Mouse (Mus musculus) layer of hippocampus, postnatal 36 days (tissue): ENCODE results near the gene Olfr1157. TPM values are rescaled to one million over a fixed set of nuclear protein-coding genes. Genes with fewer than 3 reads are reported as not detected.

Source experiments
- DNase-seq, 2 experiments: peaks; one replicate each; pipeline ENCODE4 v3.0.0; 2022
- total RNA-seq, 2 experiments: library from RNA; stranded (reverse); gene quantifications; 2 replicates each; pipeline ENCODE4 v1.2.3; 2021

Gene Olfr1157
- total RNA-seq = not detected

DNA sequence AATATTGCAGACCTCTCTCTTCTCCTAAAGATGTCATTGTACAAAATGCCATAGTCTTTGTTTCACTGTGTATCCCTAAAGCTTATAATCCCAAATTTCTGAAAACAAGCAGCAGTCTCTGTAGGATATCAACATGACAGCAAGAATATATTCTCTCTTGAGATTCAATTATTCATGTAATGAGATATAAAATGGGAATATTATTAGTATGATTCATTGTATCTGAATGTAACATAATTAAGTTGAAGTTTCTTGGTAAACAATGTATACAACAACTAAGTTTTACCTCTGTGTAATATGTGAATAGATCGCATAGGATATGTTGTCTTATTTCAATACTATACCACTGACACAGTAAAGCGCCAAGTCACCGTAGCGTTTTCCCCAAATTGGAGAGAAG, at the start of gene Olfr1157:
Olfr1157 (minus strand) TSS at position 101 of the 400 bp plus-strand sequence.
- DNase-seq = no peak

DNA sequence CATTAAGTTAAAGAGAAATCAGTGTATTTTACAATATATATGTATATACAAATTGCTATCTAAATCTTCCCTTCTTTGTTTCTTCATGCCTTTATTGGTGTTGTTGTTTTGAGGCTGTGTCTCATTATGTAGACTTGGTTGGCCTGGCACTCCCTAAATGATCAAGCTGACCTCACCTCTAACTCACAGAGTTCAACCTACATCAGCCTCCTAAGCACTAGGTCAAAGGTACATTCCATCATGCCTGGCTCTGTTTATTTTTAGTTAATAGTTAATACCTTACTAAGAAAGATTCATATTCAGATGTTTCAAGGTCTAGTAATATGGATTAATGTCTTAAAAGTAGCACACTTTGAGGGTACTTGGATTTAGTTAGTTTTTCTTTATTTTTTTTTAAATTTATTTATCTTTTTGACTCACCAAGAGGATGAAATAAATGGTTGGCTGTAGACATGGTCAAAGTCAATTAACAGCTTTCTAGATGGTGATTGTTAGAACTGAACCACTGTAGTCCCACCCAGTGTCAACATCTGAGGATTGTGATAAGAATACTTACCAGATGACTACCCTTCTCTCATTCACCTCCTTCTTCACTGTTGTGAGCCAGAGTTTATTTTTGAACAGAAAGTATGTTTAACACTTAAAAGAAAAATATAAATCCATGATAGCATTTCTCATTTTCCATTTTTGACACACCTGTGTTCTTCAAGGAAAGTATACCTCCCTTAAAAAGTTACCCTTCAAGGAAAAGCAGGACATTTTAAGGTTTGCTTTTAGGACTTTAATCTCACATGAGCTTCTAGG, 39.6 kb upstream of the Olfr1157 start, which contains the start of gene Olfr1160:
Olfr1160 (minus strand) TSS at position 754 of the 804 bp plus-strand sequence.
- no peak for DNase-seq

DNA sequence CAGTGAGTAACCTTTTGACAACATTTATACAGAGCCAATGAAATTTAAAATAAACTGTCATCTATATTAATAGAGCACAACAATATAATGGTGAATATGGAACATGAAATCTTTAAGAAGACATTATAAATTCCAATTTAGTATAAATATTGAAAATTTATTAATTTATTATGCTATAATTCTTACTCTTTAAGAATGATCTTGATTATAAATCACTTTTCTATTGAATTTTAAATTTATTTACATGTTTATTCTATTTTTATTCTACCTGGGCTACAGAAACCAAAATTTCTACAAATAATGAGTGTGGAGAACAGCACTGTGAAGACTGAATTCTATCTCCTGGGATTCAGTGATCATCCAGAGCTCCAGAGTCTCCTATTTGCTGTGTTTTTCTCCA, 21.7 kb upstream of the Olfr1157 start, which contains the start of gene Olfr1158:
Olfr1158 (plus strand) TSS at position 301 of the 400 bp plus-strand sequence.
- DNase-seq = no peak

DNA sequence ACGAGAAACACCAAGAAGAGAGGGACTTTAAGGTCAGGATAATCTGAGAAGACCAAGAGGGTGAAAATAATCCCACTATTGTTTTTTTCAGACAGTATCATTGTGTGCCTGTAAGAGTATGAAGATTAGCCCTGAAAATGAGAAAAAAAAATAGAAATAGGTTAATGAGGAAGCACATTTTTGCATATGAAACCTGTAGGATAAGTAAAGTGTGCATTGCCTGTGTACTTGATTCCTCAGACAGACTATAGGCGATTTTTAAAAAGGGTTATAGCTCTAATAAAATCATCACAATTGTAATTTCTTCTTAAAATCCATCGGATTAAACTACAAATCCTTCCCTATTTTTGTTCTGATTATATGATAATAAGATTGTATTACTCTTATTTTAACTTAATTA, 6.5 kb upstream of the Olfr1157 start, which contains the start of gene Olfr74:
Olfr74 (minus strand) TSS at position 101 of the 400 bp plus-strand sequence.
- DNase-seq = no peak

DNA sequence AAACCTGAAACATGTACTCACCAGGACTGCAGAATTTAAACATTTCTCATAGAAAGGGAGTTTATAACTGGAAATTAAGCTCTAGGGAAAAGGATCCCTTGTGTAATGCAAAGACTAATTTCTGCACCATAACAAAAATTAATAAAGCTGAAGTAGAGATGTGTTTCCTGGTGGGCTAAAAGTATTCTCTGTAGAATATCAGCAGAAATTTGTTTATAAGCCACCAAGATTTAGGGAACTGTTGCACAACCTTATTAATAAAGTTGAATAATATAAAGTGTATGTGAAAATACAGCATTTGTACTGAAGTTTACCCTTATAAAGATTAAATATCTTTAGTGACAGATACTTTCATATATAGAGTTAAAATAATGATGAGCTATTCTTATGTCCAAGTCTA, 15.1 kb downstream of the Olfr1157 start, which contains the start of gene Olfr1156:
Olfr1156 (minus strand) TSS at position 101 of the 400 bp plus-strand sequence.
- DNase-seq = no peak

DNA sequence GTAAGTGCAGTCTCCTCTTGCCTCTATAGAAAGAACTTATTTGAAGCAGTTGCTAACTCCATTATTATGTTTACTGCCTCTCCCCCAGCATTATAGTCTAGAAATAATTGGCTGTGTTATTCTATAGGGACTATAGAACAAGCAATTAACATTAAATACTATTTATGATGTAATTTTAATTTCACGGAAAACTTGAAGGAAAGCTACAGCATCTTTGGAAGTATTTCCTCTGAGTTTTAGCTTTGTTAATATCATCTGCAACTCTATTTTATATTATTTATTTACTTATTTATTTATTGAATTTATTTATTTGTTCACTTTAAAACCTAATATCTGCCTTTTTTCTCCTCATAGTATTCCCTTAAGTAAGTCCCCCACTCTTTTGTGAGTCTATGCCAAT, 23.1 kb downstream of the Olfr1157 start, which contains the start of gene Olfr1155:
Olfr1155 (minus strand) TSS at position 101 of the 400 bp plus-strand sequence.
- DNase-seq = no peak

Other genes starting within 250 kb of the Olfr1157 start
- not detected for gene Olfr1138, start 228.3 kb downstream of the Olfr1157 start, total RNA-seq
- gene Olfr1140, start 224.5 kb downstream of the Olfr1157 start, total RNA-seq = not detected
- not detected for gene Olfr1141, start 214.3 kb downstream of the Olfr1157 start, total RNA-seq
- gene Olfr152, start 188.8 kb downstream of the Olfr1157 start, total RNA-seq = not detected
- gene Olfr1143, start 167.7 kb downstream of the Olfr1157 start, total RNA-seq = not detected
- not detected for gene Olfr1145, start 158.5 kb downstream of the Olfr1157 start, total RNA-seq
- gene Olfr1148, start 137.8 kb downstream of the Olfr1157 start, total RNA-seq = not detected
- gene Olfr1150-ps1, start 124.3 kb downstream of the Olfr1157 start, total RNA-seq = not detected
- gene Olfr1151, start 112.4 kb downstream of the Olfr1157 start, total RNA-seq = not detected
- not detected for gene Olfr1152, start 101.8 kb downstream of the Olfr1157 start, total RNA-seq
- not detected for gene Olfr1153, start 73.3 kb downstream of the Olfr1157 start, total RNA-seq
- gene Olfr1154, start 63.1 kb downstream of the Olfr1157 start, total RNA-seq = not detected
- gene Olfr1155, start 23.2 kb downstream of the Olfr1157 start, total RNA-seq = not detected
- under 1 TPM in 1 of 2 experiments, not detected in 1; 0.10 TPM for gene Olfr1156, start 15.2 kb downstream of the Olfr1157 start, total RNA-seq
- gene Olfr74, start 6.4 kb upstream of the Olfr1157 start, total RNA-seq = not detected
- not detected for gene Olfr1158, start 21.8 kb upstream of the Olfr1157 start, total RNA-seq
- gene Olfr1160, start 40.0 kb upstream of the Olfr1157 start, total RNA-seq = not detected
- not detected for gene Olfr1161, start 54.5 kb upstream of the Olfr1157 start, total RNA-seq
- gene Olfr73, start 69.4 kb upstream of the Olfr1157 start, total RNA-seq = not detected
- not detected for gene Olfr1162, start 82.8 kb upstream of the Olfr1157 start, total RNA-seq
- not detected for gene Olfr1163, start 103.5 kb upstream of the Olfr1157 start, total RNA-seq
- not detected for gene Olfr1164, start 125.7 kb upstream of the Olfr1157 start, total RNA-seq
- not detected for gene Olfr1166, start 160.0 kb upstream of the Olfr1157 start, total RNA-seq
- gene Olfr1167, start 186.9 kb upstream of the Olfr1157 start, total RNA-seq = not detected
- gene Olfr1168, start 213.6 kb upstream of the Olfr1157 start, total RNA-seq = not detected